Mouse (Mus musculus) ES-E14 (cell line): Measurements from ENCODE around the gene Misp. TPM values are rescaled to one million over a fixed set of nuclear protein-coding genes. Genes with fewer than 3 reads are reported as not detected.
A peak's percentile ranks its signal among the peaks of the same experiment; 100 is the strongest.

Experiments used
- DNase-seq: peaks from one replicate; pipeline ENCODE4 v3.0.0-alpha.2; 2013; ENCODE audit warnings: low read depth, low spot score
- H3K27ac ChIP-seq: 2 replicates; pipeline ENCODE4 v1.5.1; 2012; ENCODE audit warnings: low read depth, mild to moderate bottlenecking, low read length, moderate library complexity, mixed read lengths; ENCODE audit not compliant: poor library complexity, insufficient read depth, severe bottlenecking
- H3K36me3 ChIP-seq: 2 replicates; pipeline ENCODE4 v1.6.1; 2012; ENCODE audit warnings: mild to moderate bottlenecking, low read length, moderate library complexity, mixed read lengths; ENCODE audit not compliant: control insufficient read depth, poor library complexity, insufficient read depth, severe bottlenecking
- H3K4me1 ChIP-seq, 2 experiments: fragments of 150-350 bp in 1 of 2; sonication (generic) in 1 of 2; 2 replicates each; pipeline ENCODE4 v1.6.1; 2012; ENCODE audit warnings: low read length in 2 of 2, mild to moderate bottlenecking in 1 of 2, mixed read lengths in 1 of 2; ENCODE audit not compliant: control insufficient read depth in 2 of 2, insufficient read depth in 2 of 2, poor library complexity in 1 of 2
- H3K4me3 ChIP-seq, 2 experiments: fragments of 150-350 bp in 1 of 2; sonication (generic) in 1 of 2; 2 replicates each; pipeline ENCODE4 v1.5.1; 2012; ENCODE audit warnings: low read length in 2 of 2, low read depth in 1 of 2, mild to moderate bottlenecking in 1 of 2, mixed read lengths in 1 of 2; ENCODE audit not compliant: insufficient read depth in 1 of 2, poor library complexity in 1 of 2, severe bottlenecking in 1 of 2
- H3K9ac ChIP-seq: 2 replicates; pipeline ENCODE4 v1.6.1; 2012; ENCODE audit warnings: low read depth, mild to moderate bottlenecking, low read length, mixed read lengths; ENCODE audit not compliant: poor library complexity, insufficient read depth, severe bottlenecking
- H3K9me3 ChIP-seq: fragments of 150-350 bp; sonication (generic); 2 replicates; pipeline ENCODE4 v1.6.1; 2012; ENCODE audit warnings: low read depth, mild to moderate bottlenecking, low read length; ENCODE audit not compliant: control insufficient read depth, insufficient read depth
- CHD2 ChIP-seq: IDR thresholded peaks from 2 replicates; pipeline ENCODE4 v1.6.1; 2014; ENCODE audit warnings: mild to moderate bottlenecking, low read depth, low read length, inconsistent platforms
- HCFC1 ChIP-seq: IDR thresholded peaks from 2 replicates; pipeline ENCODE4 v1.6.1; 2012; ENCODE audit warnings: low read length, inconsistent platforms, borderline replicate concordance; ENCODE audit not compliant: insufficient read depth
- MAFK ChIP-seq: IDR thresholded peaks from 2 replicates; pipeline ENCODE4 v1.6.1; 2014; ENCODE audit warnings: mild to moderate bottlenecking, low read depth, low read length, inconsistent platforms; ENCODE audit not compliant: insufficient read depth
- ZC3H11A ChIP-seq: IDR thresholded peaks from 2 replicates; pipeline ENCODE4 v1.6.1; 2012; ENCODE audit warnings: low read depth, mild to moderate bottlenecking, inconsistent platforms, low read length, borderline replicate concordance
- ZNF384 ChIP-seq: IDR thresholded peaks from 2 replicates; pipeline ENCODE4 v1.6.1; 2012; ENCODE audit warnings: low read depth, low read length, inconsistent platforms
- in situ Hi-C, 2 experiments: fragments of 600-800 bp; cut with MboI; formaldehyde crosslinking; loops; one replicate each; pipeline ENCODE4 v1.15.1; 2025; ENCODE audit warnings: low sequenced_read_pairs in 2 of 2, inconsistent platforms in 1 of 2; ENCODE audit not compliant: unreplicated experiment in 2 of 2
- total RNA-seq: library from RNA; depleted of rRNA; stranded (reverse); fragments of 300-350 nt; gene quantifications from 2 replicates; pipeline ENCODE4 v1.2.3, GENCODE M21; 2012

Gene Misp
- total RNA-seq, 1 experiment, result 1.7 TPM

DNA sequence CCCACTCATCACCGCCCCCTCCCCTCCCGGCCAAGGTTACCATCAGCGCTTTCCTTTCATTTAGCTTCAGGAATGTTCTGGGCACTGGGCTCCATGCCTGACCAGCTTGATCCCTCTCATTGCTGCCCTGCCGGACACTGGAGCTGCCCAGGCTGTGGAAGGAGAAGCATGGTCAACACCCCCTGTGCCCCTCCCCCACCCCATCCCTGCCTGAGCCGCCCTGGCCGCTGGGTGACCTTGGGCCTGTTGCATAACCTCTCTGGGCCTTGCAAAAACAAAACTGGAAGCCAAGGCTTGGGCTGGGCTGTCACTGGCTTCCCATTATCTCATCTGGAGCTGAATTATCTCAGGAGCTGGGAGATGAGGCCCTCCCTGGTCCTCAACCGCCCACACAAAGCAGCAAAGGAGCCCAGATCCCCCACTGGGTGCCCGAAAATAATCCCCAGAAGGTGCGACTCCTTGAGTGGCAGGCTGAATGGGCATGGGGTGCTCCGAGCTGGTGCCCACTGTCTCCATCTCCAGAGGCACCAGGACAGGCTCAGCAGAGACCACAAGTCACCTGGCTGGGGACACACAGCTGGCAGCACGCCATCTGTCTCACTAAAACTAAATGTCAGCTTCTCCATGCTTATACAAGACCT, 18.3 kb upstream of the Misp start:
- H3K9ac ChIP-seq, result no peak overlapping the region
- peak overlapping the region; percentile 58; the same call in 1 of the 2 replicates for H3K27ac ChIP-seq
- H3K9me3 ChIP-seq, result no peaks in the 10 kb centered on the region
- H3K4me3 ChIP-seq, result no peak overlapping the region
- H3K36me3 ChIP-seq, result no peaks in the 10 kb centered on the region
- DNase-seq, result no peak
- peaks cover 4 to 53% of the 10 kb centered on the region in 2 experiments; a peak in 3 of 4 replicates for H3K4me1 ChIP-seq
- TF ChIP-seq ZC3H11A, result no peak
- no peak for TF ChIP-seq HCFC1
- TF ChIP-seq ZNF384, result no peak
- in situ Hi-C loops, result no loop called here

DNA sequence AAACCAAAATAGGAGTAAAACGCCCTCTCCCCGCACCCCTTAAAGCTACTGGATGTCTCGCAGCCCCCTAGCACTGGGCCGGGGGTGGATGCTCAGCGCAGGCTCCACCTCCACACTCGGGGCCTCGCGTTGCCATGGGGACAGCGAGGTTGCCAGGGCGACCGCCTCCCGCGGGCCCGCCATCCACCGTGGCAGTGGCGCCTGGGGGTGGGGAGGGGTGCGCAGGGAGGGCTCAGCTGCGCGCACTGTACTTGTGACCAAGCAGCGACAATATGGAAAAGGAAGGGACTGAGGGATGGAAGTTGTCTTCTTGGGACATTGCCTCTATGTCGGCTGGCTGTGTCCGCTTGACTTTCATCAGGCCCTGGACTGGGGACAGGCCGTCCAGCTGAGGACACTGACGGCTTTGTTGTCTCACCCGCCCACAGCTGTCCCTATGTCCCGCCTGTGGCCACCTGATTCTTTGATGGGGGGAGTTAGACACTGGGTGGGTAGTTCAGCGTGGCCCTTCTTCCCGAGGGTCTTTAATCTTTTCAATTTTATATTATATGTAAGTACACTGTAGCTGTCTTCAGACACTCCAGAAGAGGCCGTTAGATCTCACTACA, 17.0 kb upstream of the Misp start:
- Histone ChIP-seq H3K9ac (no peak overlapping the region), H3K4me1 (peaks cover 2 to 47% of the 10 kb centered on the region in 2 experiments; a peak in 2 of 4 replicates)
- in situ Hi-C loops, result no loop called here

DNA sequence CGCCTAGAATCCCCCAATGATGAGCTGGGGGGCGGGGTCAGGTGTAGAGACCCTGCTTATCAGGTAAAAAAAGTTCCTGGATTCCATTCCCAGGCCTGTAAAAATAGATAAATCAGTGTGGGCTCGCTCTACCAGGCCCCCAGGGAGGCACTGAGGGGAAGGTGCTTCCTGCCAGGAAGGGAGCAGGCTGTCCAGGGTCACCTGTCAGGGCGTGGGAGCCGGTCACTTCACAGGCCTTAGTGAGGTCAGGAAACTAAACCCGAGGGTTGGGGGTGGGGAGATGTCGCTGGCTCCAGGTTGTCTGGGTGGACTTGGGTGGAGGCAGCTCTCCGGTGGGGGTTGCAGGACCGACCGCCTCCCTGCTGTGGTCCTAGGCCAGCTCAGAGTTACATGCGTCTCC, 15.2 kb upstream of the Misp start:
- in situ Hi-C loops, result no loop called here
- no peak overlapping the region for H3K9ac ChIP-seq
- TF ChIP-seq ZC3H11A (no peak), ZNF384 (no peak), CHD2 (no peak), MAFK (no peak), HCFC1 (no peak)
- H3K9me3 ChIP-seq, result no peaks in the 10 kb centered on the region
- H3K36me3 ChIP-seq, result no peaks in the 10 kb centered on the region
- DNase-seq, result no peak
- no peak overlapping the region for H3K4me3 ChIP-seq
- no peak overlapping the region for H3K27ac ChIP-seq
- H3K4me1 ChIP-seq, result peaks cover 2 to 42% of the 10 kb centered on the region in 2 experiments; a peak in 2 of 4 replicates

More for the DNA sequence above, 17.0 kb upstream of the Misp start:
- H3K9me3 ChIP-seq, result no peaks in the 10 kb centered on the region
- H3K27ac ChIP-seq, result no peak overlapping the region
- TF ChIP-seq CHD2 (no peak), ZC3H11A (no peak), MAFK (no peak), HCFC1 (no peak), ZNF384 (no peak)
- peak; percentile 51 for DNase-seq
- H3K36me3 ChIP-seq, result no peaks in the 10 kb centered on the region
- peak overlapping the region in 1 of 2 experiments; percentile 1; a peak in 1 of 4 replicates for H3K4me3 ChIP-seq

DNA sequence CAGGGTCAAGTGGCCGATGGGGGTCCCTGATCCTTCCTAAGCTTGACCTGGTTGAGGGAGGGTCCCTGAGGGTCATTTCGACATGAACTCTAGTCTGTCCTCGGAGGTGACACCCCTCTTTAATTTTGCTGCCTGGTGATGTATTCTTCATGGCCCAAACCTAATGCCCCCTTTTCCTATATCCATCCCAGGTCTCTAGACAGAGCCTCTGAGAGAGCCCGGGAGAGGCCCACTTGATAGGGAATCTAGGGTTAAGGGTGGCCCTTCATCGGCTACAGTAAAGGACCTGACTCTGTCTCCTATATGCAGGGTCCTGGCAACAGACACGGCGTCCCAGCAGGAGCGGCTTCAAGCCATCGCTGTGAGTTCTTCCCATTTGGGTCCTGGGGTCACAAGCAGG, 14.5 kb upstream of the Misp start:
- Histone ChIP-seq H3K4me1 (peaks cover 2 to 42% of the 10 kb centered on the region in 2 experiments; a peak in 2 of 4 replicates), H3K9ac (no peak overlapping the region), H3K9me3 (no peaks in the 10 kb centered on the region), H3K36me3 (no peaks in the 10 kb centered on the region), H3K4me3 (no peak overlapping the region), H3K27ac (no peak overlapping the region)
- in situ Hi-C loops, result no loop called here
- no peak for TF ChIP-seq CHD2
- TF ChIP-seq HCFC1, result no peak
- no peak for TF ChIP-seq ZNF384
- no peak for TF ChIP-seq MAFK
- TF ChIP-seq ZC3H11A, result no peak
- no peak for DNase-seq
